Mouse (Mus musculus) G1E (cell line): ENCODE data around the gene Stra6l.

Experiments used
- CTCF ChIP-seq: IDR thresholded peaks from 2 replicates; pipeline ENCODE4 v1.5.1; 2012; ENCODE audit warnings: low read depth, low read length, inconsistent platforms, mixed read lengths
- GATA1 ChIP-seq: IDR thresholded peaks from 2 replicates; pipeline ENCODE4 v1.6.1; 2012; ENCODE audit warnings: borderline replicate concordance, low read length, inconsistent platforms, mixed read lengths
- GATA2 ChIP-seq: IDR thresholded peaks from 2 replicates; pipeline ENCODE4 v1.6.1; 2012; ENCODE audit warnings: low read depth, low read length, inconsistent platforms, borderline replicate concordance
- POLR2AphosphoS5 ChIP-seq: IDR thresholded peaks from 2 replicates; pipeline ENCODE4 v1.6.1; 2012; ENCODE audit warnings: low read depth, low read length, inconsistent platforms; ENCODE audit not compliant: insufficient replicate concordance
- TAL1 ChIP-seq: conservative IDR thresholded peaks from 2 replicates; pipeline ENCODE4 v1.6.1; 2012; ENCODE audit warnings: low read depth, low read length, inconsistent platforms, mixed read lengths

GRCm38 (mm10) chr4:45798964-45799363 is 49.5 kb upstream of the Stra6l start, which contains the start of gene Aldh1b1:
- TF ChIP-seq CTCF: no peak
- TF ChIP-seq GATA1: no peak
- TF ChIP-seq POLR2AphosphoS5: no peak
- no peak for TF ChIP-seq TAL1
- no peak for TF ChIP-seq GATA2
